Mouse (Mus musculus): ENCODE data around the gene Slc2a1. TPM values are rescaled to one million over a fixed set of nuclear protein-coding genes. Genes with fewer than 3 reads are reported as not detected.
A peak's percentile ranks its signal among the peaks of the same experiment; 100 is the strongest.

Slc2a1 gene
- polyA plus RNA-seq, 1 experiment from 2014 or later, result 116 TPM

DNA sequence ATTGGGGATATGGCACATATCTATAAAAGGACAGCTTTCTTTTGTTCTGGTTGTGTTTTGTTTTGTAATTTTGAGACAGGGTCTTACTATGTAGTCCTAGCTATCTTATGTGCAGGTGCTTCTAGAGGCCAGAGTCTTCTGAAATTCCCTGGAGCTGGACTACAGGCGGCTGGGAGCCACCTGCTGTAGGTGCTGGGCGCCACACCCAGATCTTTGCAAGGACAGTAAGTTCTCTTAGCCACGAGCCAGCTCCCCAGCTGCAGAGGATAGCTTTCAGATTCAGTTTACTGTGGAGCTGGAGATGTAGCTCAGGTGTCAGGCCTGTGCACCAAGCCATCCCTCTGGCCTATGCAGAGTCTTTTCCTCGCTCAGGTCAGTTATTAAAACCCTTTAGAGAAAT lies 58.6 kb downstream of the Slc2a1 start:
- WGBS, result 86% methylated on average over 4 of the region's 4 CpGs
- Histone ChIP-seq H3K9me3 (no peaks in the 10 kb centered on the region), H3K27me3 (no peaks in the 10 kb centered on the region), H3K4me3 (no peak overlapping the region), H3K4me2 (replicated peaks) (no peak overlapping the region), H3K27ac (replicated peaks) (no peak overlapping the region), H3K36me3 (peaks cover 27% of the 10 kb centered on the region), H3K4me1 (peaks cover 9% of the 10 kb centered on the region), H3K9ac (replicated peaks) (no peak overlapping the region)
- ATAC-seq (ENCODE audit: low FRiP score, low read depth), result no peak

DNA sequence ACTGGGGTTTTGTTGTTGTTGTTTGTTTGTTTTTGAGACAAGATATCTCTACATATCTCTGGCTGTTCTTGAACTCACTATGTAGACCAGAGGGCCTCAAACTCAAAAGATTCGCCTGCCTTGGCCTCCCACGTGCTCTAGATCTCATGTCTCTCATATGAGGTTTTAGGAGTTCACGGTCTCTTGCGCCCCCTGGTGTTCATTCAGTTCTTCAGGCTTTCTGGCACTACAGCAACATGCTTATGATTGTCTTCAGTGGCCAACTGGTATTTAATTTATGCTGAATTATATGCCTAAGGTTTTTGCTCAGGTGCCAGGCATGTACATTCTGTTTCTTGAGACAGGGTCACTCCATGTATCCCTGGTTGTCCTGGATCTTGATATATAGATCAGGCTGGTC lies 59.2 kb downstream of the Slc2a1 start:
- WGBS, result 6% methylated on average over 4 of the region's 4 CpGs
- H3K36me3 ChIP-seq, result peaks cover 27% of the 10 kb centered on the region
- no peaks in the 10 kb centered on the region for H3K27me3 ChIP-seq

DNA sequence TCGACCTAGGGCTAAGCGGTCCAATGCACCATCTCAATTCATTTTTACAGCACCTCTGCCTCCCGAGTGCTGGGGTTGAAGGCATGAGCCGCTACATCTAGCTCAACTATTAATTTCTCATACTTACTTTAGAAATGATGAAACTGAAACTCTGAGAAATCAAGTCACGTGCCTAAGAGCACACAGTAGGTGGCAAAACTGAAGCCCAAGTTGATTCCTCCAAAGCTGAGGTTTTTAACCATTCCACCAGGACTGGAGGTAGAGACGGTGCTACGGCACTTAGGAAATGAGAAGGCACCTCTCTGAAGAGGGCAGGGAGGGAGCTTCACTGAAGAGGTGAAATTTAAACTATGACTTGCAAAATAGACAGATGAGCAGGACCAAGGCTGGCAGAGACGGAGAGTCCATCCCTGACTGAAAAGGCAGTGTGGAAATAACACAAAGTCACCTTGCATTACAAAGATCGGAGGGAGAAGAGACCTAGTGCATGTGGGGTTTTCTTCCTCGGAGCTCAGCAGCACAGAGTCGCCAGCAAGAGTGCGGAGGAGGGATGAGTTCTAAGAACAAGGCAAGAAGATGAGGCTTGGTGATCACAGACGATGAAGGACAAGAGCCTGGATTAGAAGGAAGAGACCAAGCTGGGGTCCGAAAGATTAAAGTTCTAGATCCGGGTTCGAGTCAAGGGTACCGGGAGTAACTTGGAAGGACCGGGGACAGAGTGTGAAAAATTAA lies 64.6 kb downstream of the Slc2a1 start:
- 0 out of 2 replicates have a peak overlapping the region, but pooled peaks have one; percentile 60 for H3K27ac ChIP-seq (replicated peaks)
- no peaks in the 10 kb centered on the region for H3K27me3 ChIP-seq

More for the DNA sequence above, 59.2 kb downstream of the Slc2a1 start:
- peaks cover 15% of the 10 kb centered on the region for H3K4me1 ChIP-seq
- H3K9ac ChIP-seq (replicated peaks), result no peak overlapping the region
- no peak overlapping the region for H3K27ac ChIP-seq (replicated peaks)
- H3K9me3 ChIP-seq, result no peaks in the 10 kb centered on the region
- no peak overlapping the region for H3K4me2 ChIP-seq (replicated peaks)
- ATAC-seq (ENCODE audit: low FRiP score, low read depth), result peak; percentile 54; the same call in 1 of the 2 replicates
- no peak overlapping the region for H3K4me3 ChIP-seq

DNA sequence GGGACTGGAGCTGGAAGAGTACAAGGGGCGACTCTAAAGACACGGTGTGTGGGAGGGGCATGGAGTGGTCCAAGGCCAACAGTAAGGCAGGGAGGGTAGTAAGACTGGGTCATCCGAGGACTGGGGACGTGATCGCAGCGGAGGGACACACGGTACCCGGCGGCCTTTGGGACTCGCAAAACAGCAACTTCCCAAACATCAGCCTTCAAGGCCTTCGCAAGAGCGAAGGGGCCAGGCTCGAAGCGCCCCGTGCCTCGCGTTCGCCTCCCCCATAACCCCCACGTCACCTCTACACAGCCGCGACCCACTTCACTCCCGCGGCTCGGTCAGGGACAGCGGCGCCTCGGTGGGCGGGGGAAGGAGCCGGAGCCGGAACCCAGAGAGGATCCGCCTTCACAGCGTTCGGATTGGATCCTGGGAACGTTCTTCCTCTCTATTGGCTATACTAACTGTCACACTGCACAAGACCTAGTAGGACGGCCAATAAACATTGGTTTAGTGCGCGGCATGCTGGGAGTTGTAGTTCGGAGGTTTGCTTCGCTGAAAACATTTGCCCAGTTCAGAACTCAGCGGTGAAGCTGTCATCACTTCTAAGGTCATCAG lies 65.4 kb downstream of the Slc2a1 start, which contains the start of gene Zfp691:
Gene Zfp691 (minus strand): TSS at position 345 of the 603 bp plus-strand sequence.
- ATAC-seq (ENCODE audit: low FRiP score, low read depth), result peak; percentile 100
- peak within 1 kb of the TSS; percentile 85 for H3K9ac ChIP-seq (replicated peaks)
- peaks cover 17% of the 10 kb centered on the region for H3K36me3 ChIP-seq
- no peaks in the 10 kb centered on the region for H3K9me3 ChIP-seq
- H3K27me3 ChIP-seq, result no peaks in the 10 kb centered on the region
- under 1% methylated on average over 40 of the region's 40 CpGs for WGBS
- H3K4me1 ChIP-seq, result peaks cover 20% of the 10 kb centered on the region
- peak within 1 kb of the TSS; percentile 75 for H3K4me3 ChIP-seq
- peak within 1 kb of the TSS; percentile 66 for H3K4me2 ChIP-seq (replicated peaks)
- peak within 1 kb of the TSS; percentile 60; the same call in 1 of the 2 replicates for H3K27ac ChIP-seq (replicated peaks)

More for the DNA sequence above, 64.6 kb downstream of the Slc2a1 start:
- Histone ChIP-seq H3K9ac (replicated peaks) (peak overlapping the region; percentile 85), H3K4me2 (replicated peaks) (peak overlapping the region; percentile 66), H3K4me1 (peaks cover 20% of the 10 kb centered on the region), H3K36me3 (peaks cover 26% of the 10 kb centered on the region), H3K9me3 (no peaks in the 10 kb centered on the region), H3K4me3 (peak overlapping the region; percentile 75)
- no peak for ATAC-seq (ENCODE audit: low FRiP score, low read depth)
- WGBS, result 47% methylated on average over 18 of the region's 18 CpGs

DNA sequence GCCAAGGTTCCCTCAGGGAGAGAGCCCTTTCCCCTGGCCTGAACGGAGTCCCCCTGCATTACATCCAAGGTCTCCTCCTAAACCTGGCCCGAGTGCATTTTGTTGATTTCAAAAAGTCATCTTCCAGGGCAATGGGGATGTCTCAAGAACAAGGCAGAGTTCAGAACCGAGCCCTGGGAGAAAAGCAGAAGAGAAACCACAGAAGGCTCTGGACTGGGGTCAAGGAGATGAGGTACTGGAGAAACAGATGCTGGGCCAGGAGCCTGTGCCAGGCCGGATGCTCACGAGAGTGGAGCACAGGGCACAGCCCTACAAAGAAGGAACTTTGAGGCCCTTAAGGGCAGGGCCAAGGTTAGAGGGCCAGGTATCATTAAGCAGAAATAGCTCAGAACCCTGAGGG lies 69.2 kb downstream of the Slc2a1 start:
- H3K27ac ChIP-seq (replicated peaks), result no peak overlapping the region
- no peaks in the 10 kb centered on the region for H3K9me3 ChIP-seq
- no peak for ATAC-seq (ENCODE audit: low FRiP score, low read depth)
- no peaks in the 10 kb centered on the region for H3K27me3 ChIP-seq
- H3K4me2 ChIP-seq (replicated peaks), result no peak overlapping the region
- H3K4me1 ChIP-seq, result peaks cover 5% of the 10 kb centered on the region
- H3K9ac ChIP-seq (replicated peaks), result no peak overlapping the region
- WGBS, result 76% methylated on average over 5 of the region's 5 CpGs
- no peaks in the 10 kb centered on the region for H3K36me3 ChIP-seq
- no peak overlapping the region for H3K4me3 ChIP-seq

DNA sequence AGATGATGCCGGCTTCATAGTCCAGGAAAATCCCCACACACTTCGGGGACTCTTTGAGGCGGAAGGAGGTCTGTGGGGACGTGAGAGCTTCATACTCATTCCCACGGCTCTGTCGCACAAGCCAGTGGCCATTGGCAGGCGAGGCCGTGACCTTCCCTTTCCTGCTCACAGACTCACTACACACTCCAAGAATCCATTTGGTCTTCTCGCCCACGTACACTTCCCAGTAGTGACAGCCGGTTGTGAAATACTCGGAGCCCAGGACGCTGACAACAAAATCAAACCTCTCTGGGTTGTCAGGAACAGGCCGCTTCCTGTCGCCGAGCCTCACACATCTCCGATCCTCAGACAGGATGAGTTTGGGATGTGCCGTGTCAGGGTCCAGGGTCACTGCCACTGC lies 69.8 kb downstream of the Slc2a1 start:
- 83% methylated on average over 18 of the region's 18 CpGs for WGBS

DNA sequence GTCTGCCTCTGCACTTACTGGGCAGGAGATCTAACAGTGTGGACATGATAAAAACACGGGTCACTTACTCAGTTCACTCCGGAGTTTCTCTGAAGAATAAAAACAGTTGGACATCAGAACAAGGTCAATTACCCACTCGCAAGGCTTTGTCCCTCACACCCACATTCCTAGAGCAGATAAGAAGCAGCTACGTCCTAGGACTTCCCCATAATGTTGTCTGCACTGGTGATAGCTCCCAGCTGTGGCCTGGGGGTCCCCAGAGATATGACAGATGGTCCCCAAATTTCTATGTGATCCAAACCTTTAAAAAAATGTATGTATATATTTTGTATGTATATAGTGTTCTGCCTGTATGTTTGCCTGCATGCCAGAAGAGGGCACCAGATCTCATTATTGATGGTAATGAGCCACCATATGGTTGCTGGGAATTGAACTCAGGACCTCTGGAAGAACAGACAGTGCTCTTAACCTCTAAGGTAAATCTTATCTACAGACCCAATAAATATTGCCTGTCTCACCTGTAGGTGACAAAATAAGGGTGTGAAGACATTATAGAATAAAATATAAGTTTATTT lies 71.7 kb downstream of the Slc2a1 start:
- no peak for ATAC-seq (ENCODE audit: low FRiP score, low read depth)
- H3K27ac ChIP-seq (replicated peaks), result no peak overlapping the region
- WGBS, result 65% methylated on average over 4 of the region's 4 CpGs
- no peak overlapping the region for H3K9ac ChIP-seq (replicated peaks)
- no peak overlapping the region for H3K4me3 ChIP-seq
- H3K4me1 ChIP-seq, result no peaks in the 10 kb centered on the region
- no peak overlapping the region for H3K4me2 ChIP-seq (replicated peaks)
- no peaks in the 10 kb centered on the region for H3K36me3 ChIP-seq
- H3K9me3 ChIP-seq, result no peaks in the 10 kb centered on the region
- H3K27me3 ChIP-seq, result no peaks in the 10 kb centered on the region

More for the DNA sequence above, 69.8 kb downstream of the Slc2a1 start:
- H3K4me3 ChIP-seq, result no peak overlapping the region
- ATAC-seq (ENCODE audit: low FRiP score, low read depth), result no peak
- no peak overlapping the region for H3K9ac ChIP-seq (replicated peaks)
- no peak overlapping the region for H3K27ac ChIP-seq (replicated peaks)
- H3K27me3 ChIP-seq, result no peaks in the 10 kb centered on the region
- no peaks in the 10 kb centered on the region for H3K36me3 ChIP-seq
- no peak overlapping the region for H3K4me2 ChIP-seq (replicated peaks)
- H3K4me1 ChIP-seq, result no peaks in the 10 kb centered on the region
- H3K9me3 ChIP-seq, result no peaks in the 10 kb centered on the region

DNA sequence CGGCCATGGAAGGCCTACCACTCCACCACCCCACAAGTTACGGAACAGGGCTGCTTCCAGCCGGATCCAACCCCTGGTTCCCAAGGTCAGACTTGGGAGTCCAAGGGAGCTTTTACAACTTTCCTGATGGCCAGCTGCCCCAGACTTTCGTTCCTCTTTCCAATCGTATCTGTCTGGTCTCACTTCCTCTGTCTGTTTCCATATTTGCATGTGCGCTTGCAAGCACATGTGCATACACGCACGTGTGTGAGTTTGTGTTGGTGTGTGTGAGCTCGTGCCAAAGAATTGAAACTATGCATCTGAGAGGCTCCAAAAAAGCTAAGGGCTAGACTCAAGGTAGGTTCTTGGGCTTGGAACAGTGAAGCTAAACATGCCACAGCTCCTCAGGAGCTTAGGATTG lies 72.9 kb downstream of the Slc2a1 start:
- Histone ChIP-seq H3K9me3 (no peaks in the 10 kb centered on the region), H3K4me3 (no peak overlapping the region), H3K27me3 (no peaks in the 10 kb centered on the region), H3K4me1 (no peaks in the 10 kb centered on the region), H3K27ac (replicated peaks) (no peak overlapping the region), H3K9ac (replicated peaks) (no peak overlapping the region), H3K4me2 (replicated peaks) (no peak overlapping the region), H3K36me3 (no peaks in the 10 kb centered on the region)
- WGBS, result 92% methylated on average over 9 of the region's 9 CpGs
- ATAC-seq (ENCODE audit: low FRiP score, low read depth), result no peak

DNA sequence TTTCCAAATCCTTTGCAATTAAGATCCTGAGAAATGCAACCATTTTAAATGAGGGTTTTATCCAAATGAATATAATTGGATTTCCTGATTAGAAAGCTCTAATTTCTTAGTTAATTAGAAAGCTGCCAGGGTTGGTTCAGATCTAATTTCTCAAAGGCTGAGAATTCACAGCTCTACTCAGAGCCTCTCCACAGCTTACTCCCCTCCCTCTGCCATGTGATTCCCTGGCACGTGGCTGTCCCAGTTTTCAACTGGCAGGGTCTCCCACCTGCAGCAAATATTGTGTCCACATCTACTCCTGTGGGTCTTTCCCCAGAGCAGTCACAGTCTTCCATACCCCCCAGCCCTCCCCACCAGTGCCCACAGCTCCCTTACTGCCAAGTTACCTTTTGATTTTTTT lies 75.0 kb downstream of the Slc2a1 start:
- Histone ChIP-seq H3K4me1 (no peaks in the 10 kb centered on the region), H3K4me2 (replicated peaks) (no peak overlapping the region), H3K9me3 (no peaks in the 10 kb centered on the region), H3K27ac (replicated peaks) (no peak overlapping the region), H3K36me3 (no peaks in the 10 kb centered on the region), H3K27me3 (no peaks in the 10 kb centered on the region; the same call in 1 of the 2 replicates), H3K9ac (replicated peaks) (no peak overlapping the region), H3K4me3 (no peak overlapping the region)
- WGBS, result 63% methylated on average over 1 of the region's 1 CpGs
- no peak for ATAC-seq (ENCODE audit: low FRiP score, low read depth)

DNA sequence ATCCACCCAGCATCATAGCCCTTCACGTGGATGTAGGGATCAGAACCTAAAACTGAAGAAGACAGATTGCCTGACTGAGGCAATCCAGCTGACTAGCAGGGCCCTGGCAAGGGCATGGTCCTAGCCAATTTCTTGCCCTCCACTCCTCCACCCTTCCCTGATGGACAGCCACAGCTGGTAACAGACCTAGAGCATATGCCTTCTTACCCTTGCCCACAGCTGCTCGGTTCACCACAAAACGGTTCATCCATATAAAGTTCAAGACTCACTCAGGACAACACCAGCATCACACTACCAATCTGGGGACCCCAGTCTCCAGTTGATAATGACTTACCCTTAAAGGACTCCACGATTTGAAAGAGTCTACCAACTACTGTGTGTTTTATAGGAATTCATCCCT lies 77.3 kb downstream of the Slc2a1 start:
- Histone ChIP-seq H3K4me1 (no peaks in the 10 kb centered on the region; the same call in 1 of the 2 replicates), H3K9me3 (no peaks in the 10 kb centered on the region), H3K4me3 (no peak overlapping the region), H3K9ac (replicated peaks) (no peak overlapping the region), H3K4me2 (replicated peaks) (no peak overlapping the region), H3K36me3 (no peaks in the 10 kb centered on the region), H3K27ac (replicated peaks) (no peak overlapping the region), H3K27me3 (no peaks in the 10 kb centered on the region; the same call in 1 of the 2 replicates)
- 82% methylated on average over 4 of the region's 4 CpGs for WGBS
- no peak for ATAC-seq (ENCODE audit: low FRiP score, low read depth)
